Mouse (Mus musculus): Measurements from ENCODE around the gene Zg16. TPM values are rescaled to one million over a fixed set of nuclear protein-coding genes. Genes with fewer than 3 reads are reported as not detected.
A peak's percentile ranks its signal among the peaks of the same experiment; 100 is the strongest.

The Zg16 gene
- polyA plus RNA-seq, 1 experiment from 2014 or later = not detected

- H3K36me3 ChIP-seq (ENCODE audit: control insufficient read depth, insufficient read depth, low read length) = peaks cover 8% of the 10 kb centered on the region; the same call in 1 of the 2 replicates
- peak; percentile 65 for DNase-seq (ENCODE audit: low spot score)
- no peak for ATAC-seq (replicated peaks; ENCODE audit: low FRiP score)
- peak overlapping the region; percentile 45 for H3K4me3 ChIP-seq (ENCODE audit: low read depth, low read length)
- peak overlapping the region; percentile 81 for H3K4me2 ChIP-seq (ENCODE audit: low read depth, low read length, severe bottlenecking)
- peaks cover 34% of the 10 kb centered on the region for H3K4me1 ChIP-seq (replicated peaks; ENCODE audit: control insufficient read depth, insufficient read depth, low read length)
- no peaks in the 10 kb centered on the region for H3K27me3 ChIP-seq (ENCODE audit: control insufficient read depth, insufficient read depth, low read length)
- H3K9me3 ChIP-seq (ENCODE audit: control insufficient read depth, low read length) = no peaks in the 10 kb centered on the region
- 40% methylated on average over 5 of the region's 5 CpGs for WGBS
- peak overlapping the region; percentile 99 for H3K9ac ChIP-seq (ENCODE audit: low read length)
- H3K27ac ChIP-seq (ENCODE audit: low read depth, low read length) = peak overlapping the region; percentile 81
Measured at GRCm38 (mm10) chr7:127021563-127022527, 65.3 kb downstream of the Zg16 start.

- ATAC-seq (replicated peaks; ENCODE audit: low FRiP score) = peak; percentile 8; the same call in 1 of the 2 replicates
- Histone ChIP-seq H3K4me2 (ENCODE audit: low read depth, low read length, severe bottlenecking) (peak within 1 kb of the TSS; percentile 81), H3K27me3 (ENCODE audit: control insufficient read depth, insufficient read depth, low read length) (no peaks in the 10 kb centered on the region), H3K27ac (ENCODE audit: low read depth, low read length) (peak within 1 kb of the TSS; percentile 81), H3K9me3 (ENCODE audit: control insufficient read depth, low read length) (no peaks in the 10 kb centered on the region), H3K4me1 (replicated peaks; ENCODE audit: control insufficient read depth, insufficient read depth, low read length) (peaks cover 34% of the 10 kb centered on the region), H3K36me3 (ENCODE audit: control insufficient read depth, insufficient read depth, low read length) (peaks cover 8% of the 10 kb centered on the region; the same call in 1 of the 2 replicates), H3K9ac (ENCODE audit: low read length) (peak within 1 kb of the TSS; percentile 79), H3K4me3 (ENCODE audit: low read depth, low read length) (peak within 1 kb of the TSS; percentile 45)
- DNase-seq (ENCODE audit: low spot score) = peak; percentile 87
- under 1% methylated on average over 36 of the region's 37 CpGs for WGBS
Measured at GRCm38 (mm10) chr7:127020901-127021562, 66.1 kb downstream of the Zg16 start, which contains the start of the genes Gm42742 and Prrt2. TSS of gene Gm42742 (minus strand) at chr7:127021097. TSS of gene Prrt2 (minus strand) at chr7:127021211.

- Histone ChIP-seq H3K27ac (ENCODE audit: low read depth, low read length) (peak overlapping the region; percentile 81), H3K4me1 (replicated peaks; ENCODE audit: control insufficient read depth, insufficient read depth, low read length) (peaks cover 40% of the 10 kb centered on the region), H3K27me3 (ENCODE audit: control insufficient read depth, insufficient read depth, low read length) (no peaks in the 10 kb centered on the region), H3K4me2 (ENCODE audit: low read depth, low read length, severe bottlenecking) (peak overlapping the region; percentile 81), H3K36me3 (ENCODE audit: control insufficient read depth, insufficient read depth, low read length) (peaks cover 8% of the 10 kb centered on the region; the same call in 1 of the 2 replicates), H3K4me3 (ENCODE audit: low read depth, low read length) (peak overlapping the region; percentile 45), H3K9me3 (ENCODE audit: control insufficient read depth, low read length) (no peaks in the 10 kb centered on the region), H3K9ac (ENCODE audit: low read length) (peak overlapping the region; percentile 79)
- DNase-seq (ENCODE audit: low spot score) (no peak), ATAC-seq (replicated peaks; ENCODE audit: low FRiP score) (no peak)
- 28% methylated on average over 5 of the region's 5 CpGs for WGBS
Measured at GRCm38 (mm10) chr7:127020491-127020890, 66.6 kb downstream of the Zg16 start.

GRCm38 (mm10) chr7:127020031-127020430, 67.1 kb downstream of the Zg16 start:
- H3K9me3 ChIP-seq (ENCODE audit: control insufficient read depth, low read length) = no peaks in the 10 kb centered on the region
- peak overlapping the region; percentile 81; the same call in 1 of the 2 replicates for H3K27ac ChIP-seq (ENCODE audit: low read depth, low read length)
- H3K4me1 ChIP-seq (replicated peaks; ENCODE audit: control insufficient read depth, insufficient read depth, low read length) = peaks cover 40% of the 10 kb centered on the region
- peaks cover 8% of the 10 kb centered on the region; the same call in 1 of the 2 replicates for H3K36me3 ChIP-seq (ENCODE audit: control insufficient read depth, insufficient read depth, low read length)
- H3K4me2 ChIP-seq (ENCODE audit: low read depth, low read length, severe bottlenecking) = peak overlapping the region; percentile 81
- ATAC-seq (replicated peaks; ENCODE audit: low FRiP score) = no peak
- peak overlapping the region; percentile 79 for H3K9ac ChIP-seq (ENCODE audit: low read length)
- DNase-seq (ENCODE audit: low spot score) = no peak
- H3K4me3 ChIP-seq (ENCODE audit: low read depth, low read length) = peak overlapping the region; percentile 45
- no peaks in the 10 kb centered on the region for H3K27me3 ChIP-seq (ENCODE audit: control insufficient read depth, insufficient read depth, low read length)
- 68% methylated on average over 3 of the region's 3 CpGs for WGBS

- DNase-seq (ENCODE audit: low spot score) (no peak), ATAC-seq (replicated peaks; ENCODE audit: low FRiP score) (no peak)
- WGBS = 88% methylated on average over 14 of the region's 14 CpGs
- no peaks in the 10 kb centered on the region for H3K9me3 ChIP-seq (ENCODE audit: control insufficient read depth, low read length)
- H3K4me1 ChIP-seq (replicated peaks; ENCODE audit: control insufficient read depth, insufficient read depth, low read length) = peaks cover 39% of the 10 kb centered on the region
- no peak overlapping the region for H3K27ac ChIP-seq (ENCODE audit: low read depth, low read length)
- peak overlapping the region; percentile 81 for H3K4me2 ChIP-seq (ENCODE audit: low read depth, low read length, severe bottlenecking)
- no peaks in the 10 kb centered on the region for H3K27me3 ChIP-seq (ENCODE audit: control insufficient read depth, insufficient read depth, low read length)
- peak overlapping the region; percentile 79 for H3K9ac ChIP-seq (ENCODE audit: low read length)
- H3K4me3 ChIP-seq (ENCODE audit: low read depth, low read length) = no peak overlapping the region
- H3K36me3 ChIP-seq (ENCODE audit: control insufficient read depth, insufficient read depth, low read length) = peaks cover 8% of the 10 kb centered on the region
Measured at GRCm38 (mm10) chr7:127019306-127019960, 67.7 kb downstream of the Zg16 start.

DNA sequence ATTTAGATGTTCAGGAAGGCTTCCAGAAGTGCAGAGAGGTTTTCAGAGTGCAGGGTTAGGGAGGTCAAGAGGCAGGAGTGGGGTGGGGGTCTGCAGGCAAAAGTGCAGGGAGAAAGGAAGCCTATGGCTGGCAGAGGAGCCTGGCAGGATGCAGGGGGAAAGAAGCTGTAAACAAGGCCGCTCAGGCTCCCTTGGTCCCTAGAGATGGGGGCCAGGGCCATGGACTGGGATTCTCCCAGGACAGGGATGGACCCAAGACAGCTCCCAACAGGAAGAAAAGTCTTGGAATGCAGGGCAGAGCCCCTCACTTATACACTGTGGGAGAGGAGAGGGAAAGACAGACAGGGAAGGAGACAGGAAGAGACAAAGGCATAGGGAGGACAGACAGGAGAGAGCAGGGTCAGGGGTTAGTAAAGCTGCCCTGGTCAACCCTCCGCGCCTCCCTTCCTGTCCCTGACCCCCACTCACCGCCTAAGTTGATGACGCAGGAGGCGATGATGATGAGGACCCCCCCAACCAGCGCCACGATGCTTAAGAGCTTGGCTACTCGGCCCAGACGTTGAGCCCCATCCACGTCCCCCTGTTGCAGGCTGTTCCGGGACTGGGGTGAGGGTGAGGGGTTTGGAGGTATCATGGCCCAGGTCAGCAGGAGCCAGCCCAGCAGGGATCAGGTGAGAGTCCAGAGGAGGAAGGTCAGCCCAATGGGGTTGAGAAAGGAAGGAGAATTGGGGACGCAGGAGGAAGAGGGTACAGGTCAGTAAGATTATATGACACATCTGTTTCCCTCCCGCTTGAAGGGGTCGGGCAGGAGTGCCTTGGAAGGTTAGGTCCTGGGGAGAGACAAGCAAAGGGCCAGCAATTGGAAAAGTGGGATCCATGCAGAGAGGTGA, 68.5 kb downstream of the Zg16 start:
- Histone ChIP-seq H3K4me3 (ENCODE audit: low read depth, low read length) (no peak overlapping the region), H3K27me3 (ENCODE audit: control insufficient read depth, insufficient read depth, low read length) (no peaks in the 10 kb centered on the region), H3K4me2 (ENCODE audit: low read depth, low read length, severe bottlenecking) (no peak overlapping the region), H3K36me3 (ENCODE audit: control insufficient read depth, insufficient read depth, low read length) (peaks cover 6% of the 10 kb centered on the region), H3K9me3 (ENCODE audit: control insufficient read depth, low read length) (no peaks in the 10 kb centered on the region), H3K9ac (ENCODE audit: low read length) (peak overlapping the region; percentile 23), H3K27ac (ENCODE audit: low read depth, low read length) (peak overlapping the region; percentile 1; the same call in 1 of the 2 replicates), H3K4me1 (replicated peaks; ENCODE audit: control insufficient read depth, insufficient read depth, low read length) (peaks cover 31% of the 10 kb centered on the region)
- DNase-seq (ENCODE audit: low spot score) = no peak
- ATAC-seq (replicated peaks; ENCODE audit: low FRiP score) = no peak
- 88% methylated on average over 15 of the region's 15 CpGs for WGBS

DNA sequence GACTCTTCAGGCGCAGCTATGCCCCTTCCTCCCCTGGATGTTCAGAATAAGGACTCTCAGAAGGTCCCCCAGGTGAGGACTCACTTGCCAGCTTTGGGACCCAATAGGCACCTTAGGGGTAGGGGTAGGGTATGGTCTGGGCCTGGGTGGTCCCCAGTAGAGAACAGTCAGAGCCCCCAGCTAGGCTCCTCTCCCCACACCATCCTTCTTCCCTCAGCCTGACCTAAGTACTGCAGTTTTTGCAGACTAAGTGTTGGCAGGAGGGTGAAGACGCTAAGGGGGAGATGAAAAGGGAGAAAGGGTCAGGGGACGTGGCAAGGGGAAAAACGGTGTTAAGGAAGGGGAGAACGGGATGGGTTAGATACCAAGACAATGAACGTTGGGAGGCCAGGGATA, 69.2 kb downstream of the Zg16 start:
- H3K36me3 ChIP-seq (ENCODE audit: control insufficient read depth, insufficient read depth, low read length) = peaks cover 4% of the 10 kb centered on the region
- H3K4me1 ChIP-seq (replicated peaks; ENCODE audit: control insufficient read depth, insufficient read depth, low read length) = peaks cover 24% of the 10 kb centered on the region
- H3K9me3 ChIP-seq (ENCODE audit: control insufficient read depth, low read length) = no peaks in the 10 kb centered on the region
- H3K27me3 ChIP-seq (ENCODE audit: control insufficient read depth, insufficient read depth, low read length) = no peaks in the 10 kb centered on the region
- DNase-seq (ENCODE audit: low spot score) (no peak), ATAC-seq (replicated peaks; ENCODE audit: low FRiP score) (no peak)
- WGBS = 65% methylated on average over 6 of the region's 6 CpGs
- H3K4me2 ChIP-seq (ENCODE audit: low read depth, low read length, severe bottlenecking) = no peak overlapping the region
- H3K4me3 ChIP-seq (ENCODE audit: low read depth, low read length) = no peak overlapping the region
- 0 out of 2 replicates have a peak overlapping the region, but pooled peaks have one; percentile 1 for H3K27ac ChIP-seq (ENCODE audit: low read depth, low read length)
- peak overlapping the region; percentile 35 for H3K9ac ChIP-seq (ENCODE audit: low read length)

Data from forebrain, embryonic 11.5 days (tissue).